Mouse (Mus musculus): ENCODE results near the gene Gm15097. TPM values are rescaled to one million over a fixed set of nuclear protein-coding genes. Genes with fewer than 3 reads are reported as not detected.
"Not testable (repeated sequence)": the region's sequence is repeated elsewhere in the genome, so short reads cannot be mapped to it uniquely, and the experiment has no call there.

Gm15097 gene
- polyA plus RNA-seq (2012; rRNA removed) = not detected in 2 replicates

- H3K27ac ChIP-seq (ENCODE audit: insufficient read depth, low read length); H3K4me3 ChIP-seq (ENCODE audit: insufficient read depth, low read length); H3K4me1 ChIP-seq (ENCODE audit: control insufficient read depth, insufficient read depth, low read length): not testable (repeated sequence)
These were observed at the start of gene Gm15097 for GRCm38 (mm10) chrX:149784173-149784572. TSS of gene Gm15097 (plus strand) at chrX:149784473.

DNA sequence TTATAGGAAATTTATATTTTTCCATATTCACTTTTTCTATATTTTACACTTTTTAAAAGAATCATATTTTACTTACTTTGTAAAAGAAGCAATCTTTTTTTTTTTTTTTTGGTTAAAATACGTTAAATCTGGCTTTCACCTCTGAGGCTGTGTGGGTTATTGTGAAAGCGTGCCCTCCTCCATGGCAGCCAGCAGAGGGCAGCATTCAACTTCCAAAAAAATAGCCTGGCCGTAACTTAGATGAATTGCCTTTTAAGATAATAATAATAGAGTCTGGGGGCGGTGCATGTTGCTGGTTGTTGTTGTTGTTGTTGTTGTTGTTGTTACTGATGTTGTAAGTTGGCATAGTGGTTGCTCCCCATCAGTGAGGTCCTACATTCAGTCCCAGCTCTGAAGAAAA lies 21.4 kb upstream of the Gm15097 start:
- not testable (repeated sequence) for H3K4me3 ChIP-seq (ENCODE audit: insufficient read depth, low read length); H3K4me1 ChIP-seq (ENCODE audit: control insufficient read depth, insufficient read depth, low read length); H3K27ac ChIP-seq (ENCODE audit: insufficient read depth, low read length)

DNA sequence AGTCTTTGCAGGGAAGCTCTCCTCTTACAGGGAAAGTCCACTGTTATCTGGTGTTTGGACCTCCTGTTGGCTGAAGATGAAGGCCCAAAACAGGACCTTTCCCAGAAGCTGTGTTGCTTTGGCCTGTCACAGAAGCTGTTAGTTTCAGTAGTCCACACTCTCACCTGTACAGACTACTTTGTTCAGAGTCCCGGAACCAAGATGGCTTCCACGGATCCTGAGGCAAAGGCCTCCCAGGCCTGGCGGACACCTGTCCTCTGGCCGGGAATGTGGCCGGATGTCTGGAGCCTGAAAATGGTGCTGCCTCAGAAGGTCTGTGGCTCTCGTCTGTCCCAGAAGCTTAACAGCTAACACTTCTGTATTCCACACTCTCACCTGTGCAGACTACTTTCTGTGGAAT lies 26.9 kb downstream of the Gm15097 start:
- H3K4me1 ChIP-seq (ENCODE audit: control insufficient read depth, insufficient read depth, low read length); H3K4me3 ChIP-seq (ENCODE audit: insufficient read depth, low read length); H3K27ac ChIP-seq (ENCODE audit: insufficient read depth, low read length): not testable (repeated sequence)

Other genes with a start within 250 kb of the Gm15097 start
- not detected in 2 replicates for gene Gm10439, start 189.9 kb upstream of the Gm15097 start, polyA plus RNA-seq (2012; rRNA removed)
- not detected in 2 replicates for gene Gm15091, start 157.2 kb downstream of the Gm15097 start, polyA plus RNA-seq (2012; rRNA removed)